Mouse (Mus musculus) left cerebral cortex, adult 18-20 months (tissue): ENCODE measurements around the gene Abracl. TPM values are rescaled to one million over a fixed set of nuclear protein-coding genes. Genes with fewer than 3 reads are reported as not detected.

Experiments
- DNase-seq, 2 experiments: peaks; one replicate each; pipeline ENCODE4 v3.0.0; 2021 to 2022; ENCODE audit warnings: low spot score in 2 of 2, mixed read lengths in 1 of 2
- long read RNA-seq, 2 experiments: library from polyadenylated mRNA; stranded (forward); transcript quantifications; one replicate each; pipeline ENCODE4 v2.0.0; 2021
- total RNA-seq, 2 experiments: library from RNA; stranded (reverse); gene quantifications; 2 replicates each; pipeline ENCODE4 v1.2.3; 2021

Gene Abracl
- total RNA-seq = 10 to 100 TPM; 16.9 to 24.1 TPM
- long read RNA-seq, experiment 1, transcript Abracl-201 (3 exons, 846 nt) = major isoform, 13 of 16 reads
- long read RNA-seq, experiment 1, partial matches to known transcripts = 0 of 16 reads
- long read RNA-seq, experiment 1, other reads (novel, unspliced or antisense) = 0 of 16 reads
- long read RNA-seq, experiment 2, transcript Abracl-201 (3 exons, 846 nt) = major isoform, 8 of 9 reads
- long read RNA-seq, experiment 2, partial matches to known transcripts = 0 of 9 reads
- long read RNA-seq, experiment 2, other reads (novel, unspliced or antisense) = 1 of 9 reads

DNA sequence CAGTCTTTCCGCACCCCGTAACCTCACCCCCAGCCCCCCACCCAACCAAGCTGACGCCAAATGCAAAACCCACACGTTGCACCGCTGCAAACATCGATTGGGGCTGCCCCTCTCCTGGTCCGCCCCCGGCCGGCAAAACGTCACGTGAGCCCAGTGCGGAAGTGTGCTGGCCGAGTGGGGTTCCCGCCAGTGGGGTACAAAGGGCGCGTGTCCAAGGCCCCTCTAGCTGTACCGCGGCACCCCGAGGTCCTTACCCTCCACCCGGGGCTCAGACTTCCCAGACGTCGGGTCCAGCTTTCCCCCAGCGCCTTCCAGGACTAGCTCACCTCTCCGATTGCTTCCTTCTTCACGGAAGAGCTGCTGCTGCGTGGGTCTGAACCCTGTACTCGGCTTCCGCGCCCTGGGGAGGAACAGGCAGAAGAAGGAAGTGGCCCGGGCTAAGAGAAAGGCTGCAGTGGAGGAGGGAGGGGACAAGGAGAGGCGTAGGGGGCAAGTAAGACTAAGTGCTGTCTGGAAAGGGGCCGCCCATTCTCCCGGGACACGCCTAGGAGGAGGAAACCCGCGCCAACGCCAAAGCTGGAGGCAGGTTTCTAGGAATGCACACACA, at the start of gene Abracl:
TSS of gene Abracl (minus strand) at position 548 of the 607 bp plus-strand sequence.
- peak; percentile 66 to 71 for DNase-seq

DNA sequence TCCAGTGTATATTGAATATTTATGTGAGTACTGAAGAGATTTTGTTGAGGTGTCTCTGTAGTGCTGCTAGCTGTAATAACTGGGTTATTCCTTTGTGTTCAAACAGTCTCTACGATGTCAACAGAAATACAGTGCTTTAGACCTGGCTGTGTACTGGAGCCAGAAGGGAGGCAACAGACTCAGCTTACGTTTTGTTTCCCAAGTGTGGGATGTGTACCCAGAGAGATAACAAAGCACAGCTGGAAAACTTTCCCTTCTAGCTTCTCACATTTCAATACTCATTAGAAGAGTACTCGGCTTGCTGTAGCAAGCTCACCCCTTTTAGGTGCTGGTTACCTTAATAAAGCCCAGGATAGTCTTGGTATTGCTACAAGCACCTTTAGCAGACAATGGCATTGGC, 49.8 kb upstream of the Abracl start:
- no peak for DNase-seq

DNA sequence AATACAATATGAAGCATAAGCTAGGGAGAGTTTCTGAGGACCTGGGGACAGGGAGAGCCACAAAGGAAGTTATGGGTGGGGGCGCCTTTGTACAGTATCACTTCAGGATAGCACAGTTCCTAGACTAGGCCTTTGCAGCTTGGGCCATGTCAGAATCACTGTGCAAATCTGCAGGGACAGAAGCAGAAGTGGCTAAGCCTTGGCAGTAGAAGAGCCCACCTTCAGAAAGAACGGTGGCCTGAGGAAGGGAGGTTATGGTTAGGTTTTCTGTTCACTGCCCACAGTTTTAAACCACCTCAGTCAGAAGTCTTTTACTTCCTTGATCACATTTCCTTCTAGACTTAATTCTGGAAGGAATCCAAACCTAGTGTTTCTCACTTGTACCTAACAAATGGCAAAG, 47.5 kb upstream of the Abracl start:
- no peak for DNase-seq

DNA sequence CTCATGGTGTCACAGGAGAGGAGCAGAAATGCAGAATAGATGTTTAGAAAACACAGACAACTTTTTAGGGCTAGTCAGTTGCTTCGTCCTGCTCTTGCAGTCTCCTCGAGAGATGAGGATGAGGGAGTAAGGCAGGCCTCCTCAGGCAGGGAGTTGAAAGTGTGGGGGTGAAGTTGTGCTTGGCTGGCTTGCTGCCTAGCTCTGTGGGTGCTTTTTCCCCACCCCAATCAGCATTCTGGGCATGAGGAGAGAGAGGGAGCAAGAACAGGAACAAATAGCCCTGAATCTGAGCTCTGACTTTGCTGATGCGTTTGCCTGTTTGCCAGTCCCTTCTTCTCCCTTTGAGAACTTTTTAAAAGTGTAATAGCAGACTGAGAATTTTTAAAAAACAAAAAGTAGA, 47.1 kb upstream of the Abracl start:
- DNase-seq = peak; percentile 62 to 78

DNA sequence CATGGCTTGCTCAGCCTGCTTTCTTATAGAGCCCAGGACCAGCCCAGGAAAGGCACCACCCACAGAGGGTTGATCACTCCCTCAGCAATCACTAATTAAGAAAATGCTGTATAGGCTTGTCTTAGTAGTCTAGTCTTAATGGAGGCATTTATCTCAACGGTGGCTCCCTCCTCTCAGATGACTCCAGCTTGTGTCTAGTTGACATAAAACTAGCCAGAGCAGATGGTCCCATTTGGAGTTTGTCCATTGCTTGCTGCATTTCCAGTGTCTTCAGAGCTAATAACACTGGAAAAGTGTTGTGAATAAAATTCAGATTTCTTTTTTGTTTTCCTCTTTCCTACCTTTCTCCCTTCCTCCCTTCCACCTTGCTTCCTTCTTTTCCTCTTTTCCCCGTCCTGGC, 46.5 kb upstream of the Abracl start:
- no peak for DNase-seq

DNA sequence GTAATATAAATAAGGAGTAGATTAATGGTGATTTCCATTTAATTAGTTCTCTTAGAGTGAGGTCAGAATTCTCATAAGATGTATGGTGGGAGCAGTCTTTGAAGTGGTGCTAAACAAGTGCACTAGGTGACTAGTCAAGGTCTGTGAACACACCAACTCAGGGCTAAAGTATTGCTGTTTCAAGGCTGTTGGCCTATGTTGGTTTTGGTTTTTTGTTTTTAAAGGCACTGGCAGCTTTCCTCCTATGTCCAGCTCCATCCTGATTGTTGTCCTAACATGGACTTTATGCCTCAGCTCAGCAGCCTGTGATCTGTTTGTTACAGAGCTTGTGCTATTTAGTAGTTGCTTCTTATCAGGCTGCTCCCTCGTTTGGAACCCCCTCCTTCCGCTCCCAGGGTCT, 45.8 kb upstream of the Abracl start:
- DNase-seq = no peak

DNA sequence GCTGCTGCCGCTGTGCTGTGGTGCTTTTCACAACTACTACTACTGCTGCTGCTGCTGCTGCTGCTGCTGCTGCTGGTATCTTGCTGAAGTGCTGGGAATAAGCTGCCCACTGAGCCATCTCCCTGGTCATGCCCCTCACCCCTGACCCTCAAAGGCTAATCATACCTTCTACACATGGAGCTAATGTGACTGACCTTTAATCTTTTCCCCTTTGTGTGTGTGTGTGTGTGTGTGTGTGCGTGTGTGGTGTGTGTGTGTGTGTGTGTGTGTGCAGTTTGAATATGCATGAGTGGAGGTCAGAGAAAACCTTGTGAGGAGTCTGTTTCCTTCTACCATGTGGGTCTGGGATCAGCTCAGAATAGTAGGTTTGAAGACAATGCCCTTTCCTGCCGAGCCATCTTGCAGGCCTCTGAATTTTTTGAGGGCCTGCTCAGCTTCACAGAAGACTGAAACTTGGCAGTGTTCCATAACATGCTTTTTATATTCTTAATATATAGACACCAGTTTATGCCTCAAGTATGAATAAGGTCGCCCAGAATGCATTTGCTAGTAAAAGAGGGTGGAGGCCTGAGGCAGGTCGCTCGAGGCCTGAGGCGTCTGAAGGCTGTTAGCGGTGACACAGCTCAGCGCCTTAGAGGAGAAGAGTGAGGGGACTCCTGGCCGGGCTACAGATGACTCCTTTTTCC, 44.8 kb upstream of the Abracl start:
- no peak for DNase-seq

DNA sequence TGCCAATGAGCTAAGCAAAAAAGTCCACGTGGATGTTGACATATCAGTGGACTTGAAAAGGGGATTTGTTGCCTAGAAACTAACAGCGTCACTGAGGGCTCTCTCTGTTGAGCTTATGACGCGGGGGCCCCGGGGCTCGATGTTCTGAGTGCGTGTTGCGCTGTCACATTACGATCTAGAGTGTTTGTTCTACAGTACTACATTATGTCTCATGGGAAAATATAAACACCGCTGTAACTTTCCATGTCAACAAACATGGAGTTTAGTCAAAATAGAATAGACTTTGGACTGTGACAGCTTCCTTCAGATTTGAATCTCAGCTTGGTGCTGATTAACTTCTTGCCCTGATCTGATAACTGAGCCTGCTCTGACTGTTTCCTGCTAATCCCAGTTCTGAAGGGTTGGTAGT, 42.9 kb upstream of the Abracl start:
- no peak for DNase-seq

DNA sequence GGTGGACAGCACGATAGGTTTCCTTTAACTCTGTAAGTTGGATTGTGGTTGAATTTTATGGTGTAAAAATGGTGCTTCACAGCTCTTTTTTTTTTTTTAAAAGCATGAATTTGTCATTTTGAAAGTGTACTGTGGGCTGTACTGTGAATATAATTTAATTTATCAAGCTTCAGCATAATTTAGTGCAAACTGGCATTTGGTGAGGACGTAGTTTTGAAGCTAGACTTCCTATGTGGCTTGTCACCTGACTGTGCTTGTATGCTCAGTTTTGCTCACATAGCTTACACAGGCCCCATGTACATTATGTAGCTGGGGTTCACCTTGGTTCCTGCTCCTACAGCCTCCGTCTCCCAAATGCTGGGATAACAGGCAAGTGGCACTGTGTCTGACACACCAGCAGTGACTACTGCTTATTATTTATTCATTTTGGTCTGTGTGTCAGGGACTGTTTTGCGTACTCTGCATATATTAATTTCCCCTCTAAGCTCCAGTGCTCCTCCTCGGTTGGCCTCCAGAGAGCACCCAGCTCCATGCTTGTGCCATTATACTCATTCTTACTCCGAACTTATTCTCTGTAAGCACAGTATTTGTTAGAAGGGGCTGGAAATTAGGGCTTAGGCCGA, 41.6 kb upstream of the Abracl start:
- no peak for DNase-seq

DNA sequence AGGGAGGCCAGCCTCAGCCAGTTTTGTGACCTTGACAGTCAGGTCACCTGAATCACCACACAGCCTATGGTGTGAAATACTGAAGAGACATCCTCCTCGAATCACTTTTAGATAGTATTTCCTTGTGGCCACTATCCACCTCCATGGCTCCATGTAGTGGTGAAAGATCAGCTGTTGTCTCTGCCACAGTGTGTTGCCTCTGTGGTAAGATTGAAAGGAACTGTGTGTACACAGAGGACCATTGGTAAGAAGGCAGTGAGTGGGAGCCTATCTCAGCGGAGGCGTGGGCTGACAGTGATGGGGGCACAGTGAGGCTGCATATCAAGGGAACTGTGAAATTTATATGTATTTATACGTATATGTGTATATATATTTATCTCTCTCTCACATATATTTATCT, 38.4 kb upstream of the Abracl start:
- no peak for DNase-seq

DNA sequence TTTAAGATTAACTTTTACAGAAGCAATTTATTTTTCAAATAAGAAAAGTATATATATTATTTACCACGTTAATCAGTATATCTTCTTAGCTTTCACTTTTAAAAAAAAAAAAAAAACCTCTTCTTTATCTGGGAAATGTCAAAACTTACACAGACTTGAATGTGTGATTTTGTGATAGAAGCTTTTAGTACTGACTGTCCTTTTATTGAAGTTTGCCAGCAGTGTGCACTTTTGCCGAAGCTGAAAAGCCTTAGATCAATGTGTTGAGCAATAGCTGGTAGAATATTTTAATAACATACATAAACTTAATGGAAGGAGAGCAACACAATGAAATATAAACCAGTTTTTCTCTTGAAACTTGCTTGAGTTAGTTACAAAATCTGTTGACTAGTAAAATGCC, 37.7 kb upstream of the Abracl start:
- no peak for DNase-seq

DNA sequence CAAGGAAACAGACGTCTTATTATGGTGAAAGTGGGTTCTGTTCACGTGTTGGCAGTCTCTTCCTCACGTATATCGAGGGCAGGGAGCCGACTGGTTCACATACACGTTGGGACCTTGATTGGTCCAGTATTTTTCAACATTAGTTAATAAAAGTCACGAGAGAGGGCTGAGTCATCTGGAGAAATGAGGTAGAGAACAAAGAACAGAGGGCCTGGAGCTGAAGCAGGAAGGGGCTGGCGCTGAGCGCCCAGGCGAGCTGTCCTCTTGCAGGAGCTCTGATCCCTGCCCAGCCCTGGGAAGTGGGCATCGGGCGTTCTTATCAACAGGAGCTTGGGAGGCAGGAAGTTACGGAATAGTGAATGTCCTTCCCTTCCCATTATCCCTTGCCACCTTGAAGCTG, 36.7 kb upstream of the Abracl start:
- no peak for DNase-seq

DNA sequence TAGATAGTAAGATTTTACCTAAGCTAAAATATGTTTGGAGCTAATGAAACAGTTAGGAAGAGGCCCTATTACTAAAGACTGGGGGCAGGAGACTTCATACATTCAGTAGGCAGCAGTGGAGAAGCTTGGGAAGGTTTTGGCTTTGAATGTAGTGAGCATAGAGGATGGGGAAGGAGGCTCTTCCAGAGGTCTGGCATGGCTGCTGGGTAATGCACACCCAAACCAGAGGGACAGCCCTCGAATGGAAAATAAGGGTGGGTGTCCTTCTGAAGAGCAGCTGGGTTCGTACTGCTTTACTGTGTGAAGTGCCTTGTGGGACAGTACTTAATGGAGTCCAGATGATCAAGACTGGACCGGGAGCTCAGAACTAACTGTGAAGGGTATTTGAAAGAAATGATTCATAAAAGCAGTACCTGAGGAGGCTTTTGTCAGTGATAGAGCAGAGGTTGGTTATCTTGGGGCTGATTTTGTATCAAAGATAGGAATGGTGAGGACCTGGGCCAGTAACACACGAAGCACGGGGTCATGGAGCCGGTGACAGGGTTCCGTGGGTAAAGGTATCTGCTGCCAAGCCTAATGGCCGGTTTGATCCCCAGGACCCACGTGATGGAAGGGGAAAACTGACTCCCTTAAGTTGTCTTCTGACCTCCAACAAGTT, 35.7 kb upstream of the Abracl start:
- DNase-seq = no peak

DNA sequence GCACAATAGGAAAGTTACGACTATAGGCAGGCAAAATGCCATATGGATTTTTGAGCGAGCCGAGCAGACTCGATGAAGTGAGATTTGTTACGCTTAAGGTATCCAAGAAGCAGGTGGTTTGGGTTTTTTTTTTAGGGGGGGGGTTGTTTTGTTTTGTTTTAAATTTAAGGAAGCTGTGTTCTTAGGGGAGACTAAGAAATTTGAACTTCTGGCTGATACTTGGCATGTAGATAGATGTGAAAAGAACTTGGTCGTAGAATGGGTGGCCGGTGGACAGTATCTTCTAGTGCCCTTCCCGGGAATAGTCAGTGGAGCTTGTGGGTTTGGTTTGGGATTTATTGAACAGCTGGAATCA, 33.3 kb upstream of the Abracl start:
- DNase-seq = no peak

DNA sequence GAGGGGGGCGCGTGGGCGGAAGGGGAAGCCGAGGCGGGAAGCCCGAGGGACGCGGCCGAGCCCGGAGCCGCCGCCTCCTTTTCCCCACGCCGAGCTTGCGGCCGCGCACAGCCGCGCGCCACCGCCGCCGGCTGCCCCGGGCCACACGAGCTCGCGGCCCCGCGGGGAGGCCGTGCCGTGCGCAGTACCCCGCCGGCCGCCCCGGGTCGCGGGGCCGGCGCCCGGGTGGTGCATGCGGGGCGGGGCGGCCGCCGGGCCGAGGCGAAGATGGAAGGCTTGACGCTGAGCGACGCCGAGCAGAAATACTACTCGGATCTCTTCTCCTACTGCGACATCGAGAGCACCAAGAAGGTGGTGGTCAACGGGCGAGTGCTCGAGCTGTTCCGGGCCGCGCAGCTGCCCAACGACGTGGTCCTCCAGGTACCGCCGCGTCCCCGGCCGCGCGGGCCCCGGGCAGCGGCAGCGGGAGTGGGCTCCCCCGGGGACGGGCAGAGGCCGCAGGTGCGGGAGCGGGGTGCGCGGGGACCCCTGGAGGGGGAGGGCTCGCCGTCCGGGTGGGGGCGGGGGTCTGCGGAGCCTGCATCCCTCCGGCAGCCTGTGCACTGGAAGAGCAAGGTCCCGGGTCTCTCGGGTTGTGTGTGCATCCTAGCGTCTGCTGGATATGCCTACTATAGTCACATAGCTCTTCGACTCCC, 32.8 kb upstream of the Abracl start, which contains the start of gene Reps1:
TSS of gene Reps1 (plus strand) at position 166 of the 695 bp plus-strand sequence.
- DNase-seq = peak; percentile 16 to 34

DNA sequence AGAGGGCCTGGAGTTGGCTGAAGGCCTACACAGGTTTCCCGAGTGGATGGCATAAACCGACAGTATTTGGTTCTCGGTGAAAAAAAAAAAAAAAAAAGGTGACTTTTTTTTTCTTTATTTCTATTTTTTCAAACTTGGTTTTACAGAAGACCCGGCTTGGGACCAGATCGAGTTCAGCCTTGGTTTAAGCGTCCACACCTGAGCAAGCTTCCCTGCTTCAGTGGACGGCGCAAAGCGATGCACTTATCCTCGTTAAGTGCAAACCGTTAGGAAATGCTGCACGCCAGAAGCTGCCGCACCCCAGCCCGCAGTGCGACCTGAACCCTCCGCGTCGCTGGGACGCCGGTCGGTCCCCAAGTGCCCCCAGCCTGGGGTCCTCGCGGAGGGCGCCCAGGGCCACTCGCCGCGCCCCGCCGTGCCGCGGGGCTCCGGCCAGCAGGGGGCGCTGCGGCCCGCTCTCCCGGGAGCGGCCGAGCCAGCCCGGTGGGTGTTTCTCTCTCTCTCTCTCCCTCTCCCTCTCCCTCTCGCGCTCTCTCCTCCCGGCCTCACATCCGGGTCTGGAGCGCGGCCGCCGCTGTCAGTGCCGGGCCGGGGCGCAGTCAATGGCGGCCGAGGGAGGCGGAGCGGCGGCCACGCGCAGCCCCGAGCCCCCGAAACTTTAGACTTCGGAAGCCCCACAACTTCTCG, 32.1 kb upstream of the Abracl start:
- peak; percentile 74 to 86 for DNase-seq

DNA sequence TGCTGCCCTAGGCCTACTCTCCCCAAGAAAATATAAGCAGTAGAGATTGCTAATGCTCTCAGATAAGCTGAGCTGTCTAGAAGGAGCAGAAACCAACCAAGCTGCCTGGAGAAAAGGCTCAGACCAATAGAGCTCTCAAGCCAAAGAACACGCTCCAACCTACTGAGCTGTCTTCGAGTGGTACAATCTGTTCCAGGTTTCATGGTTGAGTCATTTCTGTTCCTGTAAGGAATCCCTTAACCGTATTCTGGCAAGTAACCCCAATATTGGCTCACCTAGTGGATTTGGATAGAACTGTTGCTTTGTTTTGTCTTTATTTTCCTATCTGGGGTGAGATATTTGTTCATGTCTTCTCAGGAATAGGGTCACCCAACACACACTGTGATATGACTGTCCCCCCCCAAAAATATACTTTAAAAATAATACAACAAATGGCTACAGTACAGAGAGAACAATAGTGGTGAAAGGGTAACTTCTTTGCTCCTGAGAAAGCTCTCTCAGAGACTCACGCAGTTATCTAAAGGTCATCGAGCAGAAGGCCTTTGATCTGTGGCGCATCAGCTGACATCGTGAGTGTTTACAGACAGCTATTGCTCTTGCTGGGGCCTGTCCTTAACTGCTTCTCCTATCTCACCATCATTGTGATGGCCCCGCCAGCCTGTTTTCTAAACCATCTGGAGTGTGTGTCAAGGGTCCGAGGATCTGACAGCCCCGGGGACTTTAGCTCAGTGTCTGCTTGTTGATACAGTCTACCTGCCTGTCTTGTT, 24.5 kb upstream of the Abracl start:
- no peak for DNase-seq

DNA sequence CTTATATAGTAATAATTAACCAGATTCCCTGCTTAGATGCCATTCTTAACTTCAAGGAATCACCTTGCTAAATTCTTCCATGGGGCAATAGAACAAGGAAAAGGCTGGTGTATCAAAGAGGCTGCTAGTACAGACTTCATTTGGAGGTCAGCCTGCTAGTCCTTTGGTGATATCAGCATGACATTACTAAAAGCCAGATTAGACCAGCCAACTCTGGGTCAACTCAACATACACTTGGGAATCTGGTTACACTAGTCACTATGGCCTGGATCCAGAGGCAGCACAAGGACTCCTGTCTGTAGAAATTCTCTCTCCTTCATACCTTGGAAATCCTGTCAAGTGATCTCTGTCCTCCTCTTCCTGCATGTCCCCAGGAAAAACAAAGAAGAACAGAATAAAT, 23.3 kb upstream of the Abracl start:
- no peak for DNase-seq

DNA sequence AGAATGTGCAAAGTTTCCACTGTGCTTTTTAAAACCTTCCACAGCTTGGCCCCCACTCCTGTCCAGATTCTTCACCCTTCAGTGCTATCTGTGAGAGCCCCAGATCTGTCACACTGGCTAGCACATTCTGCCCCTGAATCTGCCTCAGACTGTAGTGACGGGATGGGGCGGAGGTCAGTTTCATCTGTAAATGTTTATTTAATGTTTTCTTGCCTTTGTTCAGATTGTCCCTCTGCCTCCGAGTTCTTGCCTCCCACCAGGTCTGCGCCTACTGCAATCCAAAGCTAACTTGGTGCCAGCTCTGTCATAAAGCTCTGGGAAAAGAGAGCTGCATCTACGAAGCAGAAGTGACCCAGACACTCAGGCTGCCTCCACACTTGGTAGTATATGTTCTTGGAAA, 13.8 kb upstream of the Abracl start:
- no peak for DNase-seq

DNA sequence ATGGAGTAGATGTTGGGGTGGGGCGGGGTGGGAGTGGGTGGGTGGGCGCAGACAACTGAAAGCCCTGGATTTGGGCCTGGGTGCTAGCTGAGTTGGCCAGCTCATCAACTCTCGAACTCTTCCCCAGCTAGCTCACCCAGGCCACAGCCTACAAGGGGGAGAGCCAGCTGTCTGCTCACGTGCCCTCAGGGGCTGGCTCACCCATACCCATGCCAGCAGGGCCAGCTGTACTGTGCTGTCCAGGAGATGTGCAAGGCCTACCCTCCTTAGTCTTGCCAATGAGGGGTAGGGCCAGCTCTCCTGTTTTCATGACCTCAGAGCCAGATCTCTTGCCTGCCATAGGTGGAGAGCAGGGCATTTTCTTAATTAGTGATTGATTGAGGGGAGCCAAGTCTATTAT, 11.3 kb upstream of the Abracl start:
- DNase-seq = no peak
